24 mouse cellular contexts compared by ENCODE assay signal in genomic region chr11:51207758-51208157, GRCm38 (mm10). TPM values are rescaled to one million over a fixed set of nuclear protein-coding genes. Genes with fewer than 3 reads are reported as not detected.
"Had no signal": no experiment of that assay in that cellular context is flagged by ENCODE, and none has a peak within 500 bp of the region (broad histone marks: within the 10 kb centered on the region; RNA-seq: fewer than 3 reads in every experiment).

No protein-coding gene starts in this region.

- DNase-seq: kidney, adult 2 months; kidney, postnatal 14 days; left cerebral cortex, postnatal 4 days; lung, adult 18-20 months; right cerebral cortex, postnatal 14 days; thymus, postnatal 25 days had no signal

RNA-seq across cellular contexts. Expression of gene Gm12569, which starts 12.5 kb away (rescaled TPM):
- total RNA-seq: layer of hippocampus, adult 8-10 months; layer of hippocampus, postnatal 14 days; left cerebral cortex, adult 18-20 months; left cerebral cortex, postnatal 10 days; left cerebral cortex, postnatal 4 days; liver, adult 2 months; megakaryocyte-erythroid progenitor cell, adult 5-6 weeks; midbrain, postnatal 0 days; neutrophil, adult 5-6 weeks had no signal
- polyA plus RNA-seq: kidney, adult 2 months; kidney, embryonic 15.5 days; large intestine, adult 2 months; limb, embryonic 13.5 days; liver, adult 2 months; liver, embryonic 14.5 days; lung, embryonic 16.5 days; midbrain, embryonic 12.5 days; midbrain, postnatal 0 days; neural tube, embryonic 11.5 days; spleen, adult 2 months; stomach, embryonic 16.5 days; urinary bladder, adult 2 months had no signal

RNA-seq across cellular contexts. Expression of gene BC049762, which starts 55.1 kb away (rescaled TPM):
- total RNA-seq: layer of hippocampus, postnatal 14 days; left cerebral cortex, adult 18-20 months; left cerebral cortex, postnatal 10 days; left cerebral cortex, postnatal 4 days; megakaryocyte-erythroid progenitor cell, adult 5-6 weeks; neutrophil, adult 5-6 weeks had no signal
- polyA plus RNA-seq: spleen, adult 2 months had no signal
